Mouse (Mus musculus): ENCODE data around the gene Abcf1.

DNA sequence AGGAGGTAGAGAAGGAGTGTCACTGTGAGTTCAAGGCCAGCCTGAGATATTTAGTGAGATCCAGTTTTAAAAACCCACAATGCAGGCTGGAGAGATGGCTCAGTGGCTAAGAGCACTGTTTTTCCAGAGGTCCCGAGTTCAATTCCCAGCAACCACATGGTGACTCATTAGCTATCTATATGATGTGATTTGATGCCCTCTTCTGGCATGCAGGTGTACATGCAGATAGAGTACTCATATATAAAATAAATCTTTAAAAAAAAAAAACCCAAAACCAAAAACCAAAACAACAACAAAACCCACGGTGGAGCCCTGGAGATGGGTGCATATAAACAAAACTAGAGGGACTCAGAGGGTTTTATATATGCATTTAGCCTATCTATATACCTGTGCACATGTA lies 62.0 kb downstream of the Abcf1 start:
- TF ChIP-seq CTCF (IDR thresholded peaks at IDR 0.05; ENCODE audit: control insufficient read depth, insufficient read depth, low read length) (no peak), POLR2A (IDR thresholded peaks at IDR 0.05; ENCODE audit: borderline replicate concordance, control insufficient read depth, low read depth, low read length) (no peak)

Data from bone marrow, adult 2 months (tissue).